Mouse (Mus musculus) adrenal gland, postnatal 25 days (tissue): Measurements from ENCODE around the gene Slc12a5. TPM values are rescaled to one million over a fixed set of nuclear protein-coding genes. Genes with fewer than 3 reads are reported as not detected.

Experiments
- DNase-seq: peaks from one replicate; pipeline ENCODE4 v3.0.0; 2021; ENCODE audit warnings: mixed read lengths
- total RNA-seq: library from RNA; stranded (reverse); gene quantifications from 2 replicates; pipeline ENCODE4 v1.2.3, GENCODE M21; 2021

Gene Slc12a5
- total RNA-seq, 1 experiment from 2014 or later: 10.6 TPM

DNA sequence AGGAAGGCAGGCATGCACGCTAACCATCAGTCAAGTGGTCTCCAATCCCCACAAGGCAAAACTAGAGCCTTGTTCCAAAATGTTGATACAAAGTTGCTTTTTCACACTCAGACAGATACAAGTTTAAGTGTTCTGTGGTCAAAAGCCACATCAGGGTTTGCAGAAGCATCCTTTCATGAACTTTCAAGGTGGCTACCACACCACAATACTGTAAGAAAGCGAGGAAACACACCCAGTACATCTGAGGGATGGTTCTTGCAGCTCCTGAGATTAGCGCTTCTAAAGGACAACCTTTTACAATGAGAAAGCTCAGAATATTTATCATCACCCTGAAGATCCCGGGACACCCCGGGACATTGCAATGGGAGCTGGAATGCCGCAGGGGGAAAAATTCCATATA lies 72.7 kb downstream of the Slc12a5 start:
- DNase-seq: no peak

DNA sequence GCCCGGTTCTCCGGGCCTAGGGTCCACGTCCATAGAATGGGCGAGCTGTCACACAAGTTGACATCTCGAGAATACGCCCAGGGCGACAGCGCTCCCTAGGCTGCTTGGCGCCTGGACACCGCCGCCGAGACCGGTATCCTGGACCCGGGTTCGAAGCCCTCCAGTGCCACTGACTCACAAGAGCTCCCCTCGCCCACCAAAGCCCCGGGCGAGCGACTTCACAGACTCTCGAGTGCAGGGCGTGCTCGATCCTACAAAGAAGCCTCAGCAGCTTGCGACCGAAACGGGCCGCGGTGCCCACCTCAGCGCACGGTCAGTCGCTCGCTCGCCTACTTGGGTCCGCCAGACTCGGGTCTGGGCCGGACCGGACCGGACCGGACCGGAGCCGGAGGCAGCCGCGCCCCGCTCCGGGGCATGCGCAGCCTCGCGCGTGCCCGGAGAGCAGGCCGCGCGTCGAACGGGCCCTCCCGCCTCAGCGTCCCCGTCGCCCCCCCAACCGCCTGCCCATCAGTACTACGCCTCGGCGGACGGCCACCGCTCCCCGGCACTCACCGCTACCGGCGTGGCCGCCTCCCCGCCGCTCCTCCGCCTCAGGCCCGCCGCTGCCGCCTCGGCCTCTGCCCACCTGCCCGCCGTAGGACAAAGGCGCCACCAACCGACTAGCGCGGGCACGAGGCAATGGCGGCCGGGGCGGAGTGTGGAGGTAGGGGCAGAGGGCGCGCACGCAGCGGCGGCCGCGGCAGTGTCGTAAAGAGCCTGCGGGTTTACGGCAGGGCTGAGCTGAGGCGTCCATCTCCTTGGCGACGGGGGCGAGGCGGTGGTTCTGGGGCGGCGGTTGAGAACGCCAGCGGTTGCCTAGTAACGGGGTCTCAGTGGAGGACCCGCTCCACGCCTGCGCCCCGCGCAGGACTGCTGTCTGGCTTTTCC lies 73.8 kb downstream of the Slc12a5 start, which contains the start of gene Ncoa5:
Gene Ncoa5, minus strand, starts transcription at position 737 of the 927 bp plus-strand sequence.
- DNase-seq: peak; percentile 98

DNA sequence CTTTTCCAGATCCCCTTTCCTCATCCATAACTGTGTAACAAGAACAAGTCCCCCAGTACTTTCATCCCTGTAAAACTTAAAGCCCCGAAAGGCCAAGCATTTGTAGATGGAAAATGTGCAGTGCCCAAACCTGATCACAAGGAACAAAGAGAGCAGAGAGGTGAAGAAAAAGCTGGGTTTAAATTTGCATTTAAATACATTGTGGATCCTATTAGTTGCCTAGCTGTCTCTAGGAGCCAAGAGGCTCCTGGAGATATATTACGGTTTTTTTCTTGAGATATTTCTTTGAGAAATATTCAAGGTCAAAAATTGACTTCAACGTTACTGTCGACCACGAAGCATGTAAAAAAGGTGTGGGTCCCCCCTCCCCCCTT lies 74.4 kb downstream of the Slc12a5 start:
- DNase-seq: no peak

DNA sequence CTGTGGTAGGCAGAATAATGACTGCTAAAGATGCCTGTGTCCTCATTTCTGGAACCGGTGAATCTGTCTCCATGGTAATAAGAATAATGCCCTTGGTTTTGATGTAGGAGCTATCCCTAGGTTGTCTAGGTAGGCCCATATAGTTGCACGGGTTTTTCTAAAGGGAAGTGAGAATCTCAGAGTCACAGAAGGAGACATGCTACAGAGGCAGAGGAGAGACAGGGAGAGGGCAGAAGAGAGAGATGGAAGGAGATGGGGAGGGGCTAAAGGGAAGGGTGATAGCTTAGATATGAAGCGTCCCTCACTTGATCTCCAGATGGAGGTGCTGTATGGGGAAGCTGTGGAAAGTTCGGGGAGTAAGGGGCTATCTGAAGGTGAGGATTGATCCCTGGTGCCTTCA lies 76.8 kb downstream of the Slc12a5 start:
- no peak for DNase-seq

DNA sequence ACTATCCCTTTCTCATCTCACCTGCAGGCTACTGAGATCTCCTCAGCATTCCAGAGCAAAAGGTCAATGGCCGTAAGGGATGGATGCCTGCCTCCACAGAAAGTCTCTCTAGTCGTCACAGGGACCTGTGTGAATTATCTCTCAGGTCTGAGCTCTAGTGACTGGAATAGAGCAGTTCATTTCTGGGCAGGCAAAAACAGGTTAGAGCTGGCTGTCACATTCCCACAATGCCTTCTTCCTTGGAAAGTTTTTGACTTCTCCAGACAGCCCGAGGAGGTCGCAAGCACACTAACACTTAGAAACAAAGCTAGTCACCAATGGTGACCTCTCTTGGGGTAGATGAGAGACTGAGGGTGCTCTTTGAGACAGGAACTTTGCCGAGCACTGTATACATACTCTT lies 81.5 kb downstream of the Slc12a5 start:
- no peak for DNase-seq

DNA sequence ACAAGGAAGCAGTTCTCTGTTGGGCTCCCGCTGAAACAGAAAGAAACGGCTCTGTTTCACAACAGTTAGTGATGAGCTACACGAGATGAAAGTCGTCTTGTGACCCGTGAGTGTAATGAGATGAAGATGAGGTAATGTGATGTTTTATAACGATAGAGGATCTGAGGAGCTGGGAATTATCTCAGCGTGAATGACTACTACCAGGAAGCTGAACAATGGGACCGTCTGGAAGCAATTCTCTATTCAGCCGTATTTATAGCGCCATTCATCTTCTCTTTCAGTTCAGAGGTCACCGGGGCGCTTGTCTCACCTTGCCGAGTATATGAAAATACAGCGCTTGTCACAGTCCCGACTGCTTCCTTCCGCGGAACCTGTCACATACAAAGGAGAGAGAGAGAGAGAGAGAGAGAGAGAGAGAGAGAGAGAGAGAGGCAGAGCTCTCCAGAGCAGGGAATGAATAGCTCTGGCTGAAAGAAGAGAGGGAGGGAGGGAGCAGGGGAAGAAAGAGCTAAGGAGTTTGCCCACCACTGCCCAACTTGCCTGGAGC lies 82.6 kb downstream of the Slc12a5 start:
- no peak for DNase-seq

DNA sequence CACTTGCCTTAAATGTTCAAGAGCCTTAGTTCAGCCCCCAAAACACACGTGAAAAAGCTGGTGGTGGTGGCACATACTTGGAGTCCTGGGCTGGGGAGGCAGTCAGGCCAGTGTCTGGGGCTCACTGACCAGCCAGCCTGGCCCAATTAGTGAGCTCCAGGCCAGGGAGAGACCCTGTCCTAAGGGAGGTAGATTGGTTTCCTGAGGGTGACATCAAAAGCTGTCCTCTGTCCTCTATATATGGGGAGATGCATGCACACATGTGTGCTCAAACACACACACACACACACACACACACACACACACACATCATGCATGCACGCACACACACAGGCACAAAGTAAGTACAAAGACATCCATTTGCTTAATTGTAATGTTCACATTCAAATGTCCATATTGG lies 83.1 kb downstream of the Slc12a5 start:
- no peak for DNase-seq

DNA sequence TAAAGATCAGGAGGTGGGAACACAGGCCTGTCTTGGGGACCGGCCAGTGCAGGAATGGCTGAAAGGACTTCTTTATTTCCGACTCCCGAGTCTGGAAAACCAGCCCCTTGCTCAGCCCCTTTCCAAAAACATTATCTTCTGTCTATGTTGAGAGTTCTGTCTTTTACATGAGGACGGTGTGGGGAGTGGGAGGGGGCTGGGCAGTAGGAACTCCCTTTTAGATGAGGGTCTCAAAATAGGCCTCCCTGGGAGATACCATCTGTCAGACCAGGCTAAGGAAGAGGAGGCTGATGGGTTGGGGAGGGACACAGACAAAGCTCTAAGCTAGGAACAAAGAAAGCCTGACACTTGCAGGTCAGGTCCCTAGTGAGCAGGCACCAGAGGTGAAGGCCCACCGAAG lies 88.4 kb downstream of the Slc12a5 start:
- no peak for DNase-seq

Other genes starting within 250 kb of the Slc12a5 start
- not detected in 2 replicates for gene Spint5, start 245.5 kb upstream of the Slc12a5 start, total RNA-seq
- 0.39 and 0.57 TPM in 2 replicates for gene Wfdc3, start 214.9 kb upstream of the Slc12a5 start, total RNA-seq
- gene Dnttip1, start 214.8 kb upstream of the Slc12a5 start, total RNA-seq: 43.5 and 45.3 TPM in 2 replicates
- gene Ube2c, start 190.9 kb upstream of the Slc12a5 start, total RNA-seq: 9.9 and 14.1 TPM in 2 replicates
- not detected in 2 replicates for gene Tnnc2, start 180.8 kb upstream of the Slc12a5 start, total RNA-seq
- gene Snx21, start 175.0 kb upstream of the Slc12a5 start, total RNA-seq: 36.6 and 50.0 TPM in 2 replicates
- 28.9 and 36.0 TPM in 2 replicates for gene Acot8, start 155.9 kb upstream of the Slc12a5 start, total RNA-seq
- 4.3 and 5.5 TPM in 2 replicates for gene Zswim3, start 155.7 kb upstream of the Slc12a5 start, total RNA-seq
- 11.9 and 14.2 TPM in 2 replicates for gene Zswim1, start 138.1 kb upstream of the Slc12a5 start, total RNA-seq
- gene Spata25, start 132.3 kb upstream of the Slc12a5 start, total RNA-seq: not detected in 2 replicates
- gene Ctsa, start 127.9 kb upstream of the Slc12a5 start, total RNA-seq: 108 and 121 TPM in 2 replicates
- gene Neurl2, start 127.3 kb upstream of the Slc12a5 start, total RNA-seq: 1.3 and 2.2 TPM in 2 replicates
- 12.7 and 16.2 TPM in 2 replicates for gene Pltp, start 103.1 kb upstream of the Slc12a5 start, total RNA-seq
- gene Pcif1, start 81.5 kb upstream of the Slc12a5 start, total RNA-seq: 46.6 and 60.9 TPM in 2 replicates
- gene Zfp335, start 49.0 kb upstream of the Slc12a5 start, total RNA-seq: 21.2 and 23.9 TPM in 2 replicates
- gene Mmp9, start 20.0 kb upstream of the Slc12a5 start, total RNA-seq: 0.33 and 0.43 TPM in 2 replicates
- gene Ncoa5, start 74.1 kb downstream of the Slc12a5 start, total RNA-seq: 34.1 and 46.2 TPM in 2 replicates
- gene Cd40, start 94.8 kb downstream of the Slc12a5 start, total RNA-seq: 2.1 and 3.9 TPM in 2 replicates
- not detected in 2 replicates for gene 1700025C18Rik, start 129.9 kb downstream of the Slc12a5 start, total RNA-seq